Mouse (Mus musculus): Measurements from ENCODE around the gene Smtn.

Smtn gene

DNA sequence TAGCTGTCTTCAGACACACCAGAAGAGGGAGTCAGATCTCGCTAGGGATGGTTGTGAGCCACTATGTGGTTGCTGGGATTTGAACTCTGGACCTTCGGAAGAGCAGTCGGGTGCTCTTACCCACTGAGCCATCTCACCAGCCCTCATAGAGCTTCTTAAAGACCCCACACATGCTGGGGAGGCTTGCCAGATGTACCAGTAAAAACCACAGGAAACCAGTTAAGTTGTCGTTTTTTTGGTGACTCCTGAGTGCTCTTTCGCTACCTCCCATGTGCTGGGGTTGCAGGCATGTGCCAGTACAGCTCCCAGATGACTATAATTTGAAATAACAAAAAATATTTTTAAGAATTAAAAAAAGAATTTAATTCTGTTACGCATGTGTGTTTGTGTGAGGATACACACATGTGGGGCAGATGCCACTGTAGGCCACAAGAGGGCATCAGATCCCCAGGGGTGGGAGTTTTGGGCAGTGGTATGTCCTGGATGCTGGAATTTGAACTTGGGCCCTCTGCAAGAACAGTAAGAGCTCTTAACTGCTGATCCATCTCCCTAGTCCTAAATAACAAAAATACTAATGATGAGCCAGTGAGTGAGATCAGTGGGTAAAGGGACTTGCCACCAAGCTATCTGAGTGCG, 65.8 kb downstream of the Smtn start:
- intact Hi-C loops (cut with DNase I), result loop anchor here (1.0 to 10.0 kb wide), 3 partner anchors 40 to 310 kb away; partner anchors contain the start of gene Selenom

DNA sequence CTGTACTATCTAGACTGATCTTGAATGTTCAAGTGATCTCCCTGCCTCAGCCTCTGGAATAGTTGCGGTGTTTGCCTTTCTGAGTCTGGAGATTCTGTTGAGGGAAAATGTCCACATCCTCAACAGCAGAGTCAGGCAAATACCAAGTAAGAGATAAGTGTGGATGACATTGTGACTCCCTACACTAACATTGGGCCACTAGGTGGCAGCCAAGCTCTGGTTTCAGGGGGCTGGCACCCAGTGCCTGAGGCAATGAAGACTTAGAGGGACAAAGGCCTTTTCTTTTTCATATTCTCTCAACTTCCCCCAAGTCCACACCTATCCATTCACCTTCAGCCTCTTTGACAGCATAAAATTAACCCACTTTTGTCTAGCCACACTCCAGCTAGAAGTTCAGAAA, 67.9 kb downstream of the Smtn start:
- intact Hi-C loops (cut with DNase I), result loop anchor here (10.0 kb wide), 2 partner anchors 162 to 312 kb away; no protein-coding TSS in a partner anchor

DNA sequence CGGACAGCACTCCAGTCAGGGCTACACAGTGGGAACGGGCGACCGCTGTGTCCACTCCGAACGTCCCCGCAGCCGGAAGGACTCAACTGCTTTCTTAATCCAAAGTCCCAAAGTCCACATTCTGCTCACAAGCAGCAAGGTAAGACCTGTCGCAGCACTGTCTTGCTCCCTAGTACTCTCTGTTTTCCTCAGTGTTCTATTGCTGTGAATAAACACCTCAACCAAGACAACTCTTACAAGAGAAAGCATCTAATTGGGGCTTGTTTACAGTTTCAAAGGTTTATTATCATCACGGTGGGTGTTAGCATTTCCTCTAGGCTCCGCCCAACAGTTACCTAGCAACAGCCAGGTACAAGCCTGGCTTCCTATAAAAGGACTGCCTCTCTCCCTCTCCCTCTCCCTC, 69.0 kb downstream of the Smtn start:
- intact Hi-C loops (cut with DNase I), result loop anchor here (10.0 kb wide), 2 partner anchors 163 to 313 kb away; no protein-coding TSS in a partner anchor
